Mouse (Mus musculus) left cerebral cortex, adult 8-10 months (tissue): ENCODE data around the gene Nt5c1b. TPM values are rescaled to one million over a fixed set of nuclear protein-coding genes. Genes with fewer than 3 reads are reported as not detected.

ENCODE experiments used
- DNase-seq, 2 experiments: peaks; one replicate each; pipeline ENCODE4 v3.0.0; 2022; ENCODE audit warnings: low spot score in 2 of 2
- total RNA-seq, 4 experiments: library from RNA; stranded (reverse); gene quantifications; 2 replicates each; pipeline ENCODE4 v1.2.4; 2022

The Nt5c1b gene
- total RNA-seq: under 1 TPM in 1 of 4 experiments, not detected in 3; 0.27 TPM

DNA sequence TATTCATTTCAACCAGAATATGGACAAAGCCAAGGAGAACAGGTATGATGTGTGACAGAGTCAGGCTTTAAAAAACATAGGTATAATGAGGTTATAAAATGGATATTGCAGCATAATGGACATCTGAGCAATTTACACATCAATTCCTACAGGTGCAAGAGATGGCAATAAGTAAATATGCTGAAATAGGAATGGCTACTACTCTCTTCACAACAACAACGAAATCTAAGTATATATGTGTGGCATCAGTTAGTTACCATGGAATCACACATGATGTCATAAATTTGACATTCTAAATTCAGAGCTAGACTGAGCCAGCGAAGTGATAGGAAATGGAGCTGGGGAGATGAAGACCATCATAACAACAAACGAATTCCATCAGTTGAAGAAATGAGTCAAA, at the start of gene Nt5c1b:
Gene Nt5c1b (plus strand): TSS at position 301 of the 400 bp plus-strand sequence.
- DNase-seq: no peak

DNA sequence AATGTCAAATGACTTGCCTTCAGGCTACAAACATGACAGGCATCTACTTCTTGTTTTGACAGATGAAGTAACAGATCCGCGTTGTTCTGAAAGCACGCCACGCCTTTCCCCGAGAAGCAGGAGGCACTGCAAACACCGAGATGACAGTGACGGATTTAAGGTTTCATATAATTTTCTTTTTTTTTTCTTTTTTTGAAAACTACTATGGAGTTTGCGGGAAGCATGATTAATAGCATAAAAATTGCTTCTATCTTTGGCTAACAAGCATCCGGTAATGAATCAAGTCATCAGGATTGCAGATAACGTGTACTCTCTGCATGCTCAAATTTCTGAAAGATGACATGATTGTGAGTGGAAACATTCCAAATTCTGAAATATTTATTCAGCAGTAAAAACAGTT, 42.1 kb upstream of the Nt5c1b start:
- no peak for DNase-seq

GRCm38 (mm10) chr12:10329460-10329859, 40.3 kb upstream of the Nt5c1b start:
- DNase-seq: no peak

GRCm38 (mm10) chr12:10340604-10341003, 29.2 kb upstream of the Nt5c1b start:
- no peak for DNase-seq

- DNase-seq: no peak
Measured at GRCm38 (mm10) chr12:10350706-10351105, 19.1 kb upstream of the Nt5c1b start.

DNA sequence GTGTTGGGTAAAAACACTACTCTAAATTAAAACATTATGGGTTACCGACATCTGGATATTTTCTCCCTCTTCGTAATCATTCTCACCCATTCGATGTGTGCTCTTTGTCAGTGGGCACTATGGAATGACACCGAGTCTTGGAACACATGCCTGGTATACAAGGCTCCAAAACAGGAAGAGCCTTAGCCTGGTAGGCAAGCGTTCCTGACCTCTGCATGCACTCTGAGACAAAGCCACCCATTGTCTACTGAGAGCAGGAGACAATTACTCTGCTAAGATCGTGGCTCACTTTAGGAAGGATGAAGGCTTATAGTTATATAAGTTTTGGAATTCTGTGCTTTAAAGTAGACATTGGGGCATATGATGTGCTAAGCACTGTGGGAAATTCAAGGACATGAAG, 12.0 kb upstream of the Nt5c1b start:
- no peak for DNase-seq

DNA sequence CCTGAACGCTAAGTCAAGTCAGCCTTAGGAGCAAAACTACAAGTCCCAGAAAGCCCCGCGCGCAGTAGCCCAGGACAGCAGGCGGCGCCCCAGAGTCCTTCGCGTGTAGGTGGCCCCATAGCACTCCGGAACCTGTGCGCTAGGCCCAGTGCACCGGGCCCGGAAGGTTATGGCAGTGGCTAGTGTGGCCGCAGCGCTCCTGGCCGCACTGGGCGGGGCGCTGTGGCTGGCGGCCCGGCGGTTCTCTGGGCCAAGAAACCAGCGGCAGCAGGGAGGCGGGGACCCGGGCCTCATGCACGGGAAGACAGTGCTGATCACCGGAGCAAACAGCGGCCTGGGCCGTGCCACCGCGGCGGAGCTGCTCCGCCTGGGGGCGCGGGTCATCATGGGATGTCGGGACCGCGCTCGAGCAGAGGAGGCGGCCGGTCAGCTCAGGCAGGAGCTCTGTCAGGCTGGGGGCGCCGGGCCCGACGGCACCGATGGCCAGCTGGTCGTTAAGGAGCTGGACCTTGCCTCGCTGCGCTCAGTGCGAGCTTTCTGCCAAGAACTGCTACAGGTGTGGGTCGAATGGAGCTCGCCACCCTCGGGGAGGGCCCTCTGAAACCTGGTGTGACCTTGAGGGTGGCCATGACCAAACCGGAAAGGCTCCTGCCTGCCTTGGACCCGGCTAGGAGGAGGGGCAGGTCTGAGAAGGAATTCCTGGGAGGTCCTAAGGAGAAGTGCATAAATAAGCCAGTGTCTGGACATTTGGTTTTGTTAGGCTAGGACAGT, 21.1 kb downstream of the Nt5c1b start, which contains the start of gene Rdh14:
Gene Rdh14 (plus strand): TSS at position 102 of the 771 bp plus-strand sequence.
- peak; percentile 92 to 94 for DNase-seq

- DNase-seq: no peak
Measured at GRCm38 (mm10) chr12:10400788-10401187, 31.0 kb downstream of the Nt5c1b start.

DNA sequence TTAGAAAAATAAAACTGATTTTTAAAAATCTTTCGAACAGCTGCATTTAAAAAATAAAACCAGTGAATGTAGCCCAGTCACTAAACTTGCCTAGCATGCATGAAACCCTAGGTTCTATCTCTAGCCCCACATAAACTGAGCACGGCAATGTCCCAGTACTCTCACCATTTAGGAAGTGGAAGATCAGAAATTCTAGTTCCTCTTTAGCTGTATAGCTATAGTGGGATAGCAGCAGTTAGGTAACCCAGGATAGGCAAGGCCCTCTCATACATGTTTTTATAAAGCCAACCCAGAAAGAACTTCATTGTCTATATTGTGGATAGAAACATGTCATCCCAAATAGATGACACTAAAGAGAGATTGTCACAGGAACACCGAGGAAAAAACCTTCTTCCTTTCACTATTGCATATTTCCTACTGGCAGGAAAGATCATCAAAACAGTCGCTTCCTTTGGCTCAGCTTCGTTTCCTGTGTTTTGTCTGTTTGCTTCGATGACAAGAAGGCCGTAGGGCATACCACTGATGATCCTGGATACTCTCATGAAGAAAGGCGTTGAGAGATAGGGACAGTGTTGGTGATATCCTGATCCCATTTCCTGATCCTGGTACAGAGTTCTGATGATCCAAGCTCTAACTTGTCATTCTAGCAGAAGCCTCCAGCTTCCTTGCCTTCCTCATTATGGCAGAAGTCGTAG, 32.8 kb downstream of the Nt5c1b start:
- no peak for DNase-seq

DNA sequence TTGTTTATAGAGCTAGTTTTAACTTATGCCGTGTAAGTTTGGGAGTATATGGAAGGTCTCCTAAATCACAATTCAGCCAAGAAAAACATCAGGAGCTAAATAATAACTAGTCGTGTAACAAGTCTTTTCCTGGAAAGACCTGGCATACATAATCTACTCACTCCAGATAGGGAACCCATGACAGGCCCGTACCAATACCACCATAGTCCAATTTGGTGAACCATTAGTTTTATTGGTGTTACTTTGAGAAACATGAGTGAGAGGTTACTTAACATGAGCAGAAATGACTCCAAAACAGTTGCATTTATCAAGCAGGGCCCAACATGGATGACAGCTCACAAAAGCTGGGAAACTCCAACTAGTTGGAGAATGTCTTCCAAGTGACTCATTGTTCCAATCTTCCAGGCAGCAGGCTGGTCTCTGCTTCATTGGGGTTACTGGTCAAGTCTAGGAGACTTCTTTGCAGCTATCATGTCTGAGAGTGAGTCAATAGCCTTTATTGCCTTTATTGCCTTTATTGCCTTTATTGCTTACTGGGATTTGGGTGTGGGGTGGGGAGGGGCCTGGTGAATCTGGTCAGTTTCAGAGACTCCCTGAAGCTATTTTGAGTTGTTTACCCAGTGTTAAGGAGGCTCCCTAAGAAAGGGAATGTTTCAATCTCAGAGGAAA, 40.9 kb downstream of the Nt5c1b start:
- no peak for DNase-seq

DNA sequence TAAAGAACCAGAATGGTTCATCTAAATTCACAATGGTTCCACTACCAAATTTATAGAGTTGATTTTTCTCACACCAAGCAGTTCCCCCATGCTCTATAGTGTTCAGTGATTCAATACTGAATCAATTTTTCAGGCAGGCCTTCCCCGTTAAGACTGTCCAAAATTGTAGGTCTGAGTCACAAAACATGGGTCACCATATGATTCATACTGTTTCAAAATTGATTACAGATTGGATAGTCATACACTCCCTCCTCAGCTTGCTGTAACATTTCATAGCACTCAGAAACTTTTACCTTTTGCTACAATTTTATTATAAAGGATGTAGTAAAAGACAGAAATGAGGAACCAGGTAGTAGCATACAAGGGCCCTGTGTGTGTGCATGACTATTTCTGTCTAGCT, 41.7 kb downstream of the Nt5c1b start:
- no peak for DNase-seq

DNA sequence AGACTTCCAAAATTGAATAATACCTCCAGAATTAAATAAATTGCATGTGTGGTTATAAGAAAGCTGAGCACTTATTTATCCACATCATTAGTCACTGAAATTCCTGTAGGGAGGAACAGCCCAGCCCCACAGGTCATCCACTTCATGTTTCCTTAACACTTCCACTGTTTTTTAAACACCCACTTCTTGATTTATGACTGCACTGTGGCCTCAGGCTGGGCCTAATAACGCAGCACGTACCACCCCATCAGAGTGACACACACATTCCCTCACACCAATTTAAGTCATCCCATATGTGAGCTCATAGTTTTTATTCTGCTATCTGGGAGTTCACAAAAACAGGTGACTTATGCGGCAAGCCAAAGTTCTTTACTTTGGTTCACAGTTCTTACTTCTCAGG, 52.6 kb downstream of the Nt5c1b start:
- no peak for DNase-seq

DNA sequence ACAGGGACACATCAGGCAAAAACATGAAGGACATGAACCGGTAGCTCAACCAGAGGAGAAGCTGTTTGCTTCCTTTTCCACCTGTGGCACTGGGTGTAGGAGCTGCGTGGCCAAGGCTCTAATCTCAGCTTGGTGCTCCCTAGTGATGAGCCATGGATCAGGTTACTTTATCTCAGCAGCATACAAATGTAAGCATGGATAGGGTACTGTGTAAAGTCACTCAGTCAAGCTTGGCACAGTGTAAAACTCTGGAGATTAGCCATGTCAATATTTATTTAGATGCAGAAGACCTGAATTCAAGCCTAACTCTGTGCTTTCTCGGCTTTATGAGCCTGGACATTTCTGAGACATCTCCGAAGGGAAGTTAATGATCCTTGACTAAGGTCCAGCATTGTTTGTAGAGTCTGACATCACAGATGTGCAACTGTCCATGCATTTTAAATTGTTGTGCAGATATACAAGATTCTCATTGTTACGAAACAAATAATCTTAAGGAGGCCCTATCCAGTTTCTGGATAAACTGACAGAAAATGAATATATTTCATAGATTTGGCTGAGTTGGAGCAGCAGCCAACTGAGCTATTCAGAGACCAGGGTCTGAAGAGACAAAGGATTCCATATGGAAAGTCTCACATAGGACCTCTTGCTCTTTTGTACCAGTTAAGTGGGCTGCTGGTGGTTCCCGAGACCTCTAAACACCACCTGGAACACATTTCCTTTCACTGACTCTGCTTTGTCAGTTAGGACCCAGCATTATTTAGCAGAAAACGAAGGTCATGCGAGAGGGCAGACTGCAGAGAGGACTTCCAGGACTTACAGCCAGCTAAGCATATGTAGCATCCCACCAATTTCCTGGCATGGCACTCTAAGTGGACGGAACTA, 56.5 kb downstream of the Nt5c1b start:
- DNase-seq: no peak

- DNase-seq: no peak
Measured at GRCm38 (mm10) chr12:10430999-10431398, 61.2 kb downstream of the Nt5c1b start.

- peak; percentile 36 to 83 for DNase-seq
Measured at GRCm38 (mm10) chr12:10438054-10439001, 68.6 kb downstream of the Nt5c1b start.

Other genes with a start within 250 kb of the Nt5c1b start
- gene Rdh14, start 20.8 kb downstream of the Nt5c1b start, total RNA-seq: 10 to 100 TPM; 31.9 to 35.2 (median 33.7) TPM